Mouse (Mus musculus) retina, embryonic 14.5 days (tissue): ENCODE results near the gene Ankrd49.

Source experiments
- DNase-seq: peaks from one replicate; pipeline ENCODE4 v3.0.0-alpha.2; 2015; ENCODE audit warnings: low spot score

Gene Ankrd49

DNA sequence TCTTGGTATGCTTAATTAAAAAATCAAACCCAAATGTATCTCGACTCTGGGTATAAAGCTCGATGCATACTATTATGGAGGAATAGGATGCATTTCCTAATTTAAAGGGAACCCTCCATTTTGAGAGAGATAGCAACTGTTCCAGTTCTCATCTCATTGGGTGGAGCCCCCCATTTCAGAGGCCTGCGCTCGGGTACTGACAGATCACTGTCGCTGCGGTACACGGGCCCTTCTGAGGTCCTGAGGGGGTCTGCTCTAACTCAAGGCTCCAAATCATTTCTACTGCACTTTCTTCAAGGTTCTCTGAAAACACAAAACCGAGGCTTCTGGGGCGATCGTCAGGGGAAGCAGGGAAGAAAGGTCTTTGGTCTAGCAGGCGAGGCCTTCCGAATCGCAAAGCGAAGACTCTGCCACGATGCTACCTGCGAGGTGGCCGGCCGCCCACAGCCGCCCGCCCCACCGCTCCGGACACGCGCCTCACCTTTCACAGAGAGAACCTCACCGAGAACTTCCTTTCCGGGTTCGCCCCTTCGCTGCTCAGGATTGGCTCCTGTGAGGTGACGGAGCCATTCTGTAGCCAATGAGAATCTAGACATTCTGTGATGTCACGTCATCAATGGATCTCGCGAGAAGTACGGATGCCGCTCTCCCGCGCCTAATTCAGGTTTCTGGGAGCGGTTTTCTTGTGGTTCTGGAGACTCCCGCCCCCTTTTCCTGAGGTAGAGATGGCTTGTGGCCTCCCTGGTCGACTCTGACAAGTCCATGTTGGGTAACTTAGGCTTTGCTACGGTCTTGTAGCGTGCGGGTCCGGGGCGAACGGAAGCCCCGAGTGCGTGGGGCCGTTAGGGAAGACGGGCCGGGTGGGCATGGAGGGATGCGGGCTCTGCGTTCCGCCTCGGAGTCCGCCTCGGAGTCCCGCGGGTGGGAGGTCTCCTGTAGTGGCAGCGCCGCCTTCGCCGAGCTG, at the start of gene Ankrd49, which contains the start of gene Mre11a:
TSS of gene Ankrd49 (minus strand) at position 818 of the 964 bp plus-strand sequence.
TSS of gene Mre11a (plus strand) at position 616 of the 964 bp plus-strand sequence.
- peak; percentile 98 for DNase-seq

DNA sequence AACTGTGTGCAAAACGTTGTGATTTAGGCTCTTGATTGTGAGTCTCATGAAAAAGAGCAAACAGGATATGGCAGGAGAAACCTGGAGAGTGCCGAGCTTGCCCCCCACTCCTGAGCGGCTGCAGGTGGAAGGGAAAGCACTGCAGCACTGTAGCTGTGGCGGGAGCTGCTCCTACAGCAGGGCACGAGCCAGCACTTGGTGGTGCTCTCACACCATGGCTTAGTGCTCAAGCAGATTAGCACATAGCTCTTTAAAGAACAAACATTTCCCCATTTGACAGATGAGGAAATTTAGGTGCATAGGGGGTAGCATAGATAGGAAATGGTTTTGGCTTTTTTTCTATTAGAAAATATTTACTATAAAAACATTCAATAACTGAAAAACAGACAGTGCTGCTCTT, 47.4 kb upstream of the Ankrd49 start:
- DNase-seq: no peak

DNA sequence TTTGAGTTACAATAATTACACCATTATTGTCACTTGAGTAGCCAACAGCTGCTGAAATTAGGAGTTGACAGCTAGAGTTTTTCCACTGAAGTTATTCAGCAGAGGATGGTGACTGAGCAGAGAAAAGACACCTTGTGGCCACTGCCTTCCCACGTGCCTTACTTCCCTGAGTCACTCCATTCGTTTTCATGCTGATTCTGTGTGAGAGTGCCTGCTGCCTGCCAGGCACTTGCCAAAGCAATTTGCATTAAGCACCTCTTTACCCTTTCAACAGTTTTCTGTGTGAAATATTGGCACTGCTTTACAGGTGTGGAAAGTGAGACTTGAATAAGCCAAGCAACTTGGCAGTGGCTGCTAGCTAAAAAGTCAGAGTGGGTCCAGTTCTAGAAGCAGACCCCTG, 43.2 kb upstream of the Ankrd49 start:
- no peak for DNase-seq

DNA sequence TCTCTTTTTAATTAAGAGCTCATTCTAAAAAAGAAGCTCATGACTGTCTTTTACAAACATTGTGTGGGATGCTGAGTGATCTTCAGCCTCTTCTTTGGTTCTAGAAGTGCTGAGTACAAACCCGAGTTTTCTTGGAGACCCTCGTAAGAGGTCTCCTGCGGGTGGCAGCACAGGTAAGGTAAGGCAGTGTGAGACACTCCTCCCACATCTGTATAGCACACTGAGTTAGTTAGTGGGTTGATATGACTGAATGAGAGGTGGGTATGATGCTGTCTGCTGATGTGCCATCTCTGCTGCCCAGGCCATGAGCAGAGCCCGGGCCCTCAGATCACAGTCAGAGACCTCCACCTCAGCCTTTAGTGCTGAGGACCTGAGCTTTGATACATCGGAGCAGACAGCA, 40.2 kb upstream of the Ankrd49 start:
- no peak for DNase-seq

DNA sequence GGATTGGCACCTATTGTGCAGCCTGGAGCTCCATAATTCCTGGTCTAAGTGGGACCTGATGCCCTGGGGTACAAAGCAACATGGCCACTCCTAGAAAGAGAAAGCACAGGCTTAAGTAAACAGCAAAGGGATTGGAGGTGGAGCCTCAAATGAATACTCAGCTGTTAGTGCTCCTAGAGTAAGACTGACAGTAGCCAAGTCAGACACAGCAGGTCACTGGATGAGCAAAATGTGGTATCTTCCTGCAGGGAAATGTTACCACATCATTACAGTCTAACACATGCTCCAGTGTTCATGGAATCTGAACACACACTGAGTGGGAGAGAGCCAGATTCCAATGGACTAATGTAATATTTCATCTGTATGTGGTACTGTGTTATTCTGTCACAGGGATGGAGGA, 36.7 kb upstream of the Ankrd49 start:
- no peak for DNase-seq

- no peak for DNase-seq
These were observed 25.5 kb upstream of the Ankrd49 start for GRCm38 (mm10) chr9:14810111-14810510.

- no peak for DNase-seq
These were observed 22.1 kb upstream of the Ankrd49 start for GRCm38 (mm10) chr9:14806786-14807185.

DNA sequence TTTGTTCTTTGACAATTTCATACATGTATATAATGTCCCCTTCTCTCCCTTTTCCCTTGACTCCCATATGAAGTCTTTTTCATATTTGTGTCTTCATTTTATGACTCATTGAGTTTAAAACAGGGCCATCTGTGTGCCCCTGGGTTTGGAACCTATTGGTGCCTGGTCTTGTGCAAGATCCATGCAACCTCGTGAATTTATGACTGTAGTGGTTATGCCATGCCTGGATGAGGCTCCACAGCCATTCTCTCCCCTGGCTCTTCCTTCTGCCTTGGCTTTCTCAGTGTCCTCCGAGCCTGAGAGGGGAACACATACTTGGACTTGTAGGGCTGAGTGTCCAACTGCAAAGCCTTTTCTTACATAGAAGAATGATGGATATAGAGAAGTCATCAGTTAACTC, 21.1 kb upstream of the Ankrd49 start:
- DNase-seq: no peak

GRCm38 (mm10) chr9:14787356-14787755, 2.7 kb upstream of the Ankrd49 start:
- DNase-seq: no peak

DNA sequence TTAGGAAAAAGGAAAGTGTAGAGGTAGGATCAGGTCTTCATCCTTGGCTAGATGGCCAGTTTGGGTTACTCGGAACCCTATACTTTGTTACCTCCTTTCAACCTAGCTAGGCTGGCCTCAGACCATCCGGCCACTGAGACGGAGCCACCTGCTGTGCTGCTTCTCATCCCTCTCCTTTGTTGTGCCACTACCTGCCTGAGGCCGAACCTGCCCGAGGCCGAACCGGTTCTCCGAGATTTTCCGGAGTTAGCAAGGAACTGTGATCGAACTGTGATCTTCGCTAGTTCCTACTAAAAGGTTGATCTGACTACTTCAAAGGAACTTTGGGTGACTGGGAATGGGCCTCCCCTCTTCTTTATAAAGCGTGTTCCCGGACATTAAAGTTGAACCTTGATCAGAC, 6.3 kb downstream of the Ankrd49 start:
- DNase-seq: no peak

- peak; percentile 47 for DNase-seq
These were observed 10.8 kb downstream of the Ankrd49 start for GRCm38 (mm10) chr9:14773813-14774212.

DNA sequence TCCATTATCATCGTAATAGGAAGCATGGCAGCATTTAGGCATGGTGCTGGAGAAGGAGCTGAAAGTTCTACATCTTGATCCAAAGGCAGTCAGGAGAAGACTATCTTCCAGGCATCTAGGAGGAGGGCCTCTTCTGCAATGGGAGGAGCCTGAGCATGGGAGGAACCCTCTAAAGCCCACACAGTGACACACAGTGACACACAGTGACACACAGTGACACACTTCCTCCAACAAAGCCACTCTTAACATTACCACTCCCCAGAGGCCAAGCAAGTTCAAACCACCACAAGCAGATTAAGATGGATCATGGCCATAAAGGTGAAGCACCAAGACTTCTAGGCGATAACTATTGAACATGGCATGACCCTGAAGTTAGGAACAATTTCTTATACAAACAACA, 12.6 kb downstream of the Ankrd49 start:
- no peak for DNase-seq

DNA sequence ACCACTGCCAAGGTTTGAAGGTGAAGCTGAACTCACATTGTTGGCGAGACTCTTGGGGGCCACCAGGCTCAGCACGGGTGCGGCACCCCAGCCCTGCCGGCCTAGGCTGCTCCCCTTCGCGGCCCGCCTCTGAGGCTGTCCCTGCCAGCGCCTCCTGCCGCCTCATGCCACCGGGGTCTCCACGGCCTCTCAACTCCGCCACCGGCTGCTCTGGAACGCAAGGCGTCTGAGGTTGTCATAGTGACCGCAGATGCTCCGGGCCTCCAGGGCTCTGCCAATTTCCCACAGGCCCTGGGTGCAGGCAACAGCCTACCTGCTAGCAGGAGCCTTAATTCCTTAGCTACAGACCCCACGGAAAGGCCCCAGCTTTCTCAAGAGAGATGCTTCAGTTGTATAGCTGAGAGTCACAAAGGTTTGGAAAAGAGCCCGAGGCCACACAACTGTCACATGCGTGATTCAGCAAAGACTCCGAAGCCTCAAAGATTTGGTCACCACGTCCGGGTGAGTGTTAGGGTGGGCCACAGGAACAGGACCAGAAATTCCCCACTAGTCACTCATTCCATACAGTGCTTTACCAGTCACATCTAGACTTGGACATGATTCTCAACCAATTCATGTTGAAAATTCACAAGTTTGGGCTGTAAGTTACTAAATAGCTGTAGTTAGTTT, 13.7 kb downstream of the Ankrd49 start, which contains the start of gene 1700012B09Rik:
TSS of gene 1700012B09Rik (minus strand) at position 228 of the 669 bp plus-strand sequence.
- peak; percentile 57 for DNase-seq

DNA sequence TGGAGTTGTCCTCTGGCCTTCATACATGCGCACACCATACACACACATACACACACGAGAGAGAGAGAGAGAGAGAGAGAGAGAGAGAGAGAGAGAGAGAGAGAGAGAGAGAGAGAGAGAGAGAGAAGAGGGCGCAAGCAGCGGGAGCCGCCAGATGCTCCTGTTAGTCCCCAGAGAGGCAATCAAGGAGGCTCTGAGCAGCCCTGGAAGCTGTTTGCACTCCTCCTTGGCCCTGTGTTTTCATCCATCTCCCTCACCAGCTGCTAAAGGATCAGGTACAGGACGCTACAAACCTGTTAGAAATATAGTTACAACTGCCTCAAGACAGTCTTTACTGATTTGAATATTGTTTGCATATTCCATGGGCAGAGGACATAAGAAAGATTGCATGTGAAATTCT, 14.8 kb downstream of the Ankrd49 start:
- no peak for DNase-seq

- DNase-seq: peak; percentile 82
These were observed 19.9 kb downstream of the Ankrd49 start for GRCm38 (mm10) chr9:14764765-14765164.

DNA sequence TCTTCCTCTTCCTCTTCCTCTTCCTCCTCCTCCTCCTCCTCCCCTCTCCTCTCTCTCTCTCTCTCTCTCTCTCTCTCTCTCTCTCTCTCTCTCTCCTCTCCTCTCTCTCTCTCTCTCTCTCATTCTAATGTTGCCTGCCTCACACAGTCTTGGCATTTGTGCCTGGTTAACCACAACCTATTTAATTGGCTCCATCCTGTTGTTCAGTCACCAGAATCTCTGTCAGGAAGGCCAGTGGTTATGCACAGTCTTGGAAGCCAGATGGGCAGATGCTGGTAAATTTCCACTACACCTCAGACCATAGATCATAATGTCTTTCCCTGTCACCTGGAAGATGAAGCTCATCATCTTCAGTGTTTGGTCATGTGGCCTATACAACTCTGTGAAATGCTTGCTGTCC, 25.4 kb downstream of the Ankrd49 start:
- no peak for DNase-seq

DNA sequence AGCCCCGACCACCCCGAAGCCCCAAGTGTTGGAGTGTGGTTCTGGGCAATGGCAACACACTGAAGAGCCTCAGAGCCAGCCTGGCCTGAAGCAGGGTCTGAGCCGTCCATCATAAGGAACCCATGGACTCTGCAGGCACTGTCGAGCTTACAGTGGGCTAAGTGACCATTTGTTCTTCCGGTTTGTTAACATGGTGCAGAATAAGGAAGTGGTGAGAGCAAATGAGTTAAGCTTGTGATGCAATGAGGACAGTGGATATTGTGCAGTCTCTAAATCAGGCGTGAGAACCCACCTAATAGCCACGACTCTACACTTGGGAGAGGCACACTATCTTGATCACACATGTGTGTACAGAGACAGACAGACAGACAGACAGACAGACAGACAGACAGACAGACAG, 26.1 kb downstream of the Ankrd49 start:
- DNase-seq: no peak

GRCm38 (mm10) chr9:14754469-14754868, 30.2 kb downstream of the Ankrd49 start:
- no peak for DNase-seq

DNA sequence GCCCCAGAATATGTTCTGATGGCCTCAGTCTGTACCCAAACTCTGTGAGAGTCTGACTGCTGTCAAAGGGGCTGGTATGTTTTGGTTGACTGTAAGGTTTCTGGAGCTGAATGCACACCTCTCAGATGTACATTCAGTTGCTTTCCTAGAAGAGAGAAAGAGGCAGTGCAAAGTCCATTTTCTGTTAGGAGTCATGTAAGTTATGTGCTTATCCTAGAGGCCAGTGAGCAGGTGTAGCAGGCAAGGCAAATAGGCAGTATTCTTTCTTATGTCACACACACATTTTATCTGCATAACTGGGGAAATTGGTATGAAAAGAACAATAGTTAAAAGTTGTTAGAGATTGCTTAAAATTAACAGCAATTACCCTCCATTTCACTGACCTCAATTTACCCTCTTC, 30.7 kb downstream of the Ankrd49 start:
- DNase-seq: no peak

DNA sequence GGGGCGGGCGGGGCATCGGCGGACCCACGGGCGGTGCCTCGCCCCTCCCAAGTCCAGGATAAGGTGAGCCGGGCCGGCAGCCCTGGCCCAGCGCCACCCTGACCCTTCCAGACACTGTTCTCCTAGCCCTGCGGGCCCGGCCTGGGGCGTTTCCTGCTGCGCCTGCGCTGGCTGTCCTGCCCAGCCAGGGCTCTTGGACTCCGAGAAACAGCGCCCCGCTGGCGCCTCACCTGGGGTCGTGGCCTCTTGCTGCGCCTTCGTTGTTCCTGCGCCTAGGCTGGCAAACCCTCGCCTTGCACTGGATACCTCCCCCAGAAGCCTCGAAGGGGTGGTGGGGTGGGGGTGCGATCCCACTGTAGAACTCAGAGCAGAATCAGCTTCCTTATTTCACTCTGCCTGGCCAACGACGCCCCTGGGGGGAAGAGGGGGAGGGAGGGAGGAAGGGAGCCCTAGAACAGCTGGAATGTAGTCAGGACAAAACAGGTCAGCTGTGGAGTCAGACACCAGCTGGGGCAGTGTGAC, 32.6 kb downstream of the Ankrd49 start, which contains the start of gene Fut4:
TSS of gene Fut4 (minus strand) at position 393 of the 522 bp plus-strand sequence.
- peak; percentile 63 for DNase-seq

- DNase-seq: peak; percentile 43
These were observed 33.1 kb downstream of the Ankrd49 start for GRCm38 (mm10) chr9:14751503-14752000.

GRCm38 (mm10) chr9:14750901-14751502, 33.7 kb downstream of the Ankrd49 start:
- DNase-seq: no peak
